Mouse (Mus musculus): ENCODE results near the gene Gm6583.

Gene Gm6583

GRCm38 (mm10) chr5:112367338-112367737, 11.5 kb upstream of the Gm6583 start:
- DNase-seq: no peak

GRCm38 (mm10) chr5:112366879-112367278, 11.0 kb upstream of the Gm6583 start:
- DNase-seq: no peak

GRCm38 (mm10) chr5:112364184-112364797, 8.5 kb upstream of the Gm6583 start:
- no peak for DNase-seq

- DNase-seq: no peak
Measured at GRCm38 (mm10) chr5:112360077-112360476, 4.2 kb upstream of the Gm6583 start.

- DNase-seq: no peak
Measured at GRCm38 (mm10) chr5:112359520-112359919, 3.7 kb upstream of the Gm6583 start.

- DNase-seq: peak; percentile 35
Measured at GRCm38 (mm10) chr5:112356322-112356721, 489 bp upstream of the Gm6583 start.

- DNase-seq: no peak
Measured at GRCm38 (mm10) chr5:112355493-112355892, 340 bp downstream of the Gm6583 start.

- DNase-seq: no peak
Measured at GRCm38 (mm10) chr5:112349169-112349568, 6.7 kb downstream of the Gm6583 start.

GRCm38 (mm10) chr5:112346211-112346965, 9.4 kb downstream of the Gm6583 start:
- no peak for DNase-seq

GRCm38 (mm10) chr5:112344092-112344960, 11.5 kb downstream of the Gm6583 start:
- peak; percentile 60 for DNase-seq

- peak; percentile 30 for DNase-seq
Measured at GRCm38 (mm10) chr5:112343205-112343595, 12.6 kb downstream of the Gm6583 start.

GRCm38 (mm10) chr5:112342463-112343204, 13.2 kb downstream of the Gm6583 start, which contains the start of the genes Srrd and Hps4:
Gene Srrd (minus strand): TSS chr5:112343040.
Gene Hps4 (plus strand): TSS chr5:112343083.
- peak; percentile 59 for DNase-seq

- no peak for DNase-seq
Measured at GRCm38 (mm10) chr5:112339215-112339614, 16.6 kb downstream of the Gm6583 start.

- DNase-seq: no peak
Measured at GRCm38 (mm10) chr5:112337004-112337403, 18.8 kb downstream of the Gm6583 start.

GRCm38 (mm10) chr5:112335473-112335872, 20.4 kb downstream of the Gm6583 start:
- peak; percentile 40 for DNase-seq

- DNase-seq: no peak
Measured at GRCm38 (mm10) chr5:112329805-112330564, 25.8 kb downstream of the Gm6583 start.

- no peak for DNase-seq
Measured at GRCm38 (mm10) chr5:112327854-112328253, 28.0 kb downstream of the Gm6583 start.

- DNase-seq: no peak
Measured at GRCm38 (mm10) chr5:112326446-112327009, 29.3 kb downstream of the Gm6583 start.

- DNase-seq: peak; percentile 93
Measured at GRCm38 (mm10) chr5:112325546-112326445, 30.0 kb downstream of the Gm6583 start, which contains the start of gene Tfip11. Gene Tfip11 (plus strand): TSS chr5:112326358.

Data from kidney, adult 11 months (tissue).